Mouse (Mus musculus): ENCODE results near the gene Snapc1. TPM values are rescaled to one million over a fixed set of nuclear protein-coding genes. Genes with fewer than 3 reads are reported as not detected.

Snapc1 gene
- 10.2 and 14.2 TPM in 2 replicates for polyA plus RNA-seq (2015; fragmentation: Nextera tagmentation; extraction: Ambion mirVana)

DNA sequence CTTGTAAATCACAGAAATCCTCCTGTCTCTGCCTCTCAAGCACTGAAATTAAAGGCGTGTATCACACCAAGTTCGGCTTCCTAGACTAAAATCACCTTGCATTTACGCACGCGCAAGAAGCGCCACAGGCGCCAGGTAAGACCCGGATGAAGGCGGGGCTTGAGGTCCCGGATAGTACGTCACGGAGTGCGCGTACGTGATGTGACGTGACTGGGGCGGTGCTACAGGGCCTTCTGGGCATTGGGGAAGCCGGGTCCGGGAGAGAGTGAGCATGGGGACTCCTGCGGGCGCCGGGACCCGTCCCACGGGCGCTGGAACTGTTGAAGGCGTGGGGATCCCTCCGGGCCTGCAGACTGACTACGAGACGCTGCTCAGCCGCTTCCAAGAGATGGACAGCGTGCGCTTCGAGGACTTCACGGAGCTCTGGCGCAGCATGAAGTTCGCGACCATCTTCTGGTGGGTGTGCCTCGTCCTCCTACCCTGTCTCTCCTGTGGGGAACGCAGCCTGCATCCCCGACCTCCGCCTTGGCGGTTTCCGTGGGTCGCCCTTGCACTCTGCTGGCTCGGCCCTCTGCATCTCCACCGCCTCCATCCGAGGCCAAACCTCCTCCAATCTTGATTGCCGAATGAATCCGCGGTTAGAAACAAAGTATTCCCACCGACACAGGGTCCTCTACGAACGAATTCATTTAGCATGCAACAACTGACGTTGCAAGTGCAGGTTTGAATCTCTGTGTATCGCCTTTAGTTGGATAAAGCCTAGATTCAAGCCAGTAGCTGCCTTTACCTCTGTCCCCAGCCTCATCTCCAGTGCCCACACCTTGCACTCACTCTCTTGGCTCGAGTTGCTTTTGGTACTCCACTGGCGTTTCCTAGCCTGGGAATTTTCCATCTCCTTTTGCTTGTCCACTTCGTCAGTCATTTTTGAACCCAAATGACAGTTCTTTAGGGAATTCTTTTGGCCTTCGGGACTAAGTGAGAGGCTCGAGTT lies at the start of gene Snapc1:
Gene Snapc1, plus strand, starts transcription at position 191 of the 991 bp plus-strand sequence.

GRCm38 (mm10) chr12:73937353-73937752 lies 26.9 kb upstream of the Snapc1 start, which contains the start of gene Gm49321:
Gene Gm49321, plus strand, starts transcription at chr12:73937653.

GRCm38 (mm10) chr12:73997297-73998127 lies 33.2 kb downstream of the Snapc1 start, which contains the start of gene Syt16:
Gene Syt16, plus strand, starts transcription at chr12:73997661.

Other genes with a start within 250 kb of the Snapc1 start
- gene Hif1a, start 63.1 kb upstream of the Snapc1 start, polyA plus RNA-seq (2015; fragmentation: Nextera tagmentation; extraction: Ambion mirVana) = 31.9 and 39.1 TPM in 2 replicates
- 7.2 and 11.2 TPM in 2 replicates for gene Gm49321, start 26.8 kb upstream of the Snapc1 start, polyA plus RNA-seq (2015; fragmentation: Nextera tagmentation; extraction: Ambion mirVana)
- gene Syt16, start 33.2 kb downstream of the Snapc1 start, polyA plus RNA-seq (2015; fragmentation: Nextera tagmentation; extraction: Ambion mirVana) = 2.6 and 6.3 TPM in 2 replicates

Data from adrenal gland, postnatal 0 days (tissue).